8 mouse cellular contexts compared by ENCODE assay signal in the genomic region with DNA sequence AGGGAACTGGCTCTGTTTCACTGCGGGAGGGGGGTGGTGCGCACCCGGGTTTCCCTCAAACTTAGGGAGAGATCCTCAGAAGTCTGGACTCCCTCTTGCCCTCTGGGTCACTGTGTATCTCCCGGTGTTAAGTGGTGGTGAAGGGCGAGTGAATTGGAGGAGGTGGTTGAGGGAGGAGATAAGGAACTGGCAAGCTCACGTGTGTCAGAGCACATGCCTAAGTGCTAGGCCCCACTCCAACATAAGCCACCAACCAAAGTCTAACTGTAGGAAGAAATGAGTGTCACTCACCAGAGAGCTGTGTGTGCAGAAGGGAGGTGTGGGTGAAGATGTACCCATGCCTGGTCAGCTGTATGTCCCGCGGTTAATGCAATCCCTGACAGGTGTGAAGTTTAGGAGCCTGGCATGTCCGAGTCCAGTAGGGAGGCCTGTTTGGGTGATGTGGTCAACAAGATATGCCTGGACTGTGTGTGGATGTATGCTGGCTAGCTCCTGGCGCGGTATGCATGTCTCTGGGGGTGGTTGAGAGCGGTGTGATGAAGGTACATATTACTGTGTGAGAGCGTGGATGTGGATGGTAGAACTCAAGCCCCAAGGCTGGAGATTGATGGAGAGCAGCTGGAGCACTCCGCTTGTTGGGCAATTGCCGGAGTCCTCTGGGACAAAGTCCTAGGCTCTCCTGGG. TPM values are rescaled to one million over a fixed set of nuclear protein-coding genes. Genes with fewer than 3 reads are reported as not detected.
A peak's percentile ranks its signal among the peaks of the same experiment; 100 is the strongest.
DNase-seq lines count a peak whose midpoint lies in the region; ATAC-seq lines count a peak whose summit lies in the region.

No protein-coding gene starts in this region.

- peaks cover 29% of the 10 kb centered on the region for H3K4me1 ChIP-seq in embryonic facial prominence, embryonic 15.5 days
- H3K4me1 ChIP-seq in hindbrain, embryonic 13.5 days (replicated peaks), result peaks cover 34% of the 10 kb centered on the region
- H3K4me1 ChIP-seq in liver, embryonic 13.5 days (replicated peaks), result peaks cover 99% of the 10 kb centered on the region
- H3K4me1 ChIP-seq in neural tube, embryonic 12.5 days, result peaks cover 19% of the 10 kb centered on the region

- peak overlapping the region; percentile 63 for H3K9ac ChIP-seq in embryonic facial prominence, embryonic 15.5 days
- peak overlapping the region; percentile 80 for H3K9ac ChIP-seq in hindbrain, embryonic 13.5 days
- H3K9ac ChIP-seq in liver, embryonic 13.5 days, result peak overlapping the region; percentile 89
- H3K9ac ChIP-seq in neural tube, embryonic 12.5 days, result peak overlapping the region; percentile 67

- no peak for ATAC-seq in embryonic facial prominence, embryonic 15.5 days (ENCODE audit: insufficient number of reproducible peaks, low FRiP score, low TSS enrichment, low read depth)
- peak; percentile 30 for ATAC-seq in hindbrain, embryonic 13.5 days (ENCODE audit: low FRiP score)
- peak; percentile 56 for ATAC-seq in liver, embryonic 13.5 days (ENCODE audit: low read depth)
- peak; percentile 22; the same call in 1 of the 2 replicates for ATAC-seq in neural tube, embryonic 12.5 days (ENCODE audit: low FRiP score, low read depth)

- H3K27ac ChIP-seq in embryonic facial prominence, embryonic 15.5 days (replicated peaks), result peak overlapping the region; percentile 90
- H3K27ac ChIP-seq in hindbrain, embryonic 13.5 days, result peak overlapping the region; percentile 73
- H3K27ac ChIP-seq in liver, embryonic 13.5 days, result peak overlapping the region; percentile 93
- no peak overlapping the region for H3K27ac ChIP-seq in neural tube, embryonic 12.5 days

- no peaks in the 10 kb centered on the region for H3K27me3 ChIP-seq in embryonic facial prominence, embryonic 15.5 days
- no peaks in the 10 kb centered on the region for H3K27me3 ChIP-seq in hindbrain, embryonic 13.5 days
- no peaks in the 10 kb centered on the region for H3K27me3 ChIP-seq in liver, embryonic 13.5 days
- H3K27me3 ChIP-seq in neural tube, embryonic 12.5 days (replicated peaks), result no peaks in the 10 kb centered on the region

- no peaks in the 10 kb centered on the region for H3K9me3 ChIP-seq in embryonic facial prominence, embryonic 15.5 days (replicated peaks)
- H3K9me3 ChIP-seq in hindbrain, embryonic 13.5 days, result no peaks in the 10 kb centered on the region
- H3K9me3 ChIP-seq in liver, embryonic 13.5 days (replicated peaks), result no peaks in the 10 kb centered on the region
- H3K9me3 ChIP-seq in neural tube, embryonic 12.5 days, result no peaks in the 10 kb centered on the region

- 43% methylated on average over 15 of the region's 15 CpGs for WGBS in embryonic facial prominence, embryonic 15.5 days
- 48% methylated on average over 15 of the region's 15 CpGs for WGBS in hindbrain, embryonic 13.5 days
- 18% methylated on average over 15 of the region's 15 CpGs for WGBS in liver, embryonic 13.5 days (ENCODE audit: insufficient replicate concordance)
- 51% methylated on average over 15 of the region's 15 CpGs for WGBS in neural tube, embryonic 12.5 days

- peaks cover 34% of the 10 kb centered on the region for H3K36me3 ChIP-seq in embryonic facial prominence, embryonic 15.5 days
- peaks cover 32% of the 10 kb centered on the region for H3K36me3 ChIP-seq in hindbrain, embryonic 13.5 days
- H3K36me3 ChIP-seq in liver, embryonic 13.5 days, result peaks cover 41% of the 10 kb centered on the region
- H3K36me3 ChIP-seq in neural tube, embryonic 12.5 days, result peaks cover 39% of the 10 kb centered on the region

- H3K4me3 ChIP-seq in embryonic facial prominence, embryonic 15.5 days (replicated peaks), result peak overlapping the region; percentile 66
- peak overlapping the region; percentile 53 for H3K4me3 ChIP-seq in hindbrain, embryonic 13.5 days
- H3K4me3 ChIP-seq in liver, embryonic 13.5 days (replicated peaks), result peak overlapping the region; percentile 78
- H3K4me3 ChIP-seq in neural tube, embryonic 12.5 days, result peak overlapping the region; percentile 59

- H3K4me2 ChIP-seq in embryonic facial prominence, embryonic 15.5 days (replicated peaks), result peak overlapping the region; percentile 82
- H3K4me2 ChIP-seq in hindbrain, embryonic 13.5 days, result peak overlapping the region; percentile 79
- peak overlapping the region; percentile 98 for H3K4me2 ChIP-seq in liver, embryonic 13.5 days
- H3K4me2 ChIP-seq in neural tube, embryonic 12.5 days (replicated peaks), result peak overlapping the region; percentile 85

- peak; percentile 13 for DNase-seq in spleen, adult 12 weeks (ENCODE audit: low spot score)
- no peak for DNase-seq in spleen, adult 18-20 months
- peak; percentile 50 for DNase-seq in liver, embryonic 13.5 days
- DNase-seq in c-Kit-positive CD71-positive TER-119-positive erythroid progenitor cells, embryonic 14.5 days (ENCODE audit: low spot score), result no peak
- no peak for DNase-seq in frontal cortex, postnatal 25 days (ENCODE audit: low spot score in 2 of 2)

RNA-seq across cellular contexts. Expression of a gene that starts 0.8 kb away (rescaled TPM):
- 160 and 179 TPM in 2 replicates for polyA plus RNA-seq in embryonic facial prominence, embryonic 15.5 days (2015; fragmentation: Nextera tagmentation; extraction: Ambion mirVana)
- 32.9 and 33.3 TPM in 2 replicates for polyA plus RNA-seq in hindbrain, embryonic 13.5 days (2015; fragmentation: Nextera tagmentation; extraction: Ambion mirVana)
- polyA plus RNA-seq in liver, embryonic 13.5 days (2015; fragmentation: Nextera tagmentation; extraction: Ambion mirVana), result 106 and 107 TPM in 2 replicates
- polyA plus RNA-seq in neural tube, embryonic 12.5 days (2016; fragmentation: Nextera tagmentation; extraction: Ambion mirVana), result 38.2 and 40.6 TPM in 2 replicates

RNA-seq across cellular contexts. Expression of a gene that starts 8.5 kb away (rescaled TPM):
- 178 and 183 TPM in 2 replicates for polyA plus RNA-seq in embryonic facial prominence, embryonic 15.5 days (2015; fragmentation: Nextera tagmentation; extraction: Ambion mirVana)
- 56.1 and 66.8 TPM in 2 replicates for polyA plus RNA-seq in hindbrain, embryonic 13.5 days (2015; fragmentation: Nextera tagmentation; extraction: Ambion mirVana)
- polyA plus RNA-seq in liver, embryonic 13.5 days (2015; fragmentation: Nextera tagmentation; extraction: Ambion mirVana), result 210 and 211 TPM in 2 replicates
- polyA plus RNA-seq in neural tube, embryonic 12.5 days (2016; fragmentation: Nextera tagmentation; extraction: Ambion mirVana), result 165 and 181 TPM in 2 replicates

RNA-seq across cellular contexts. Expression of a gene that starts 19.5 kb away (rescaled TPM):
- 102 and 106 TPM in 2 replicates for polyA plus RNA-seq in embryonic facial prominence, embryonic 15.5 days (2015; fragmentation: Nextera tagmentation; extraction: Ambion mirVana)
- polyA plus RNA-seq in hindbrain, embryonic 13.5 days (2015; fragmentation: Nextera tagmentation; extraction: Ambion mirVana), result 118 and 124 TPM in 2 replicates
- polyA plus RNA-seq in liver, embryonic 13.5 days (2015; fragmentation: Nextera tagmentation; extraction: Ambion mirVana), result 97.4 and 107 TPM in 2 replicates
- polyA plus RNA-seq in neural tube, embryonic 12.5 days (2016; fragmentation: Nextera tagmentation; extraction: Ambion mirVana), result 127 and 137 TPM in 2 replicates

RNA-seq across cellular contexts. Expression of a gene that starts 19.6 kb away (rescaled TPM):
- 7.5 and 7.6 TPM in 2 replicates for polyA plus RNA-seq in embryonic facial prominence, embryonic 15.5 days (2015; fragmentation: Nextera tagmentation; extraction: Ambion mirVana)
- polyA plus RNA-seq in hindbrain, embryonic 13.5 days (2015; fragmentation: Nextera tagmentation; extraction: Ambion mirVana), result 10.6 and 10.9 TPM in 2 replicates
- polyA plus RNA-seq in liver, embryonic 13.5 days (2015; fragmentation: Nextera tagmentation; extraction: Ambion mirVana), result 2.0 TPM in 2 replicates
- polyA plus RNA-seq in neural tube, embryonic 12.5 days (2016; fragmentation: Nextera tagmentation; extraction: Ambion mirVana), result 10.8 and 11.8 TPM in 2 replicates

RNA-seq across cellular contexts. Expression of a gene that starts 28.6 kb away (rescaled TPM):
- polyA plus RNA-seq in embryonic facial prominence, embryonic 15.5 days (2015; fragmentation: Nextera tagmentation; extraction: Ambion mirVana), result 0.25 and 0.26 TPM in 2 replicates
- polyA plus RNA-seq in hindbrain, embryonic 13.5 days (2015; fragmentation: Nextera tagmentation; extraction: Ambion mirVana), result 0.26 and 0.32 TPM in 2 replicates
- polyA plus RNA-seq in liver, embryonic 13.5 days (2015; fragmentation: Nextera tagmentation; extraction: Ambion mirVana), result 10.8 and 10.9 TPM in 2 replicates
- 0.46 and 0.68 TPM in 2 replicates for polyA plus RNA-seq in neural tube, embryonic 12.5 days (2016; fragmentation: Nextera tagmentation; extraction: Ambion mirVana)

Comparison
In these comparisons a context has a peak if more than half of its experiments do, and no peak if none do; other contexts are left out.
1. DNase-seq: peak in spleen, adult 12 weeks (single experiment) and liver, embryonic 13.5 days (single experiment); none in spleen, adult 18-20 months (0 of 2), c-Kit-positive CD71-positive TER-119-positive erythroid progenitor cells, embryonic 14.5 days (single experiment) and frontal cortex, postnatal 25 days (0 of 2).
2. Peak in every context shown above with its lines, with median percentiles within 50 percentile points of each other: H3K4me2 ChIP-seq, H3K4me3 ChIP-seq and H3K9ac ChIP-seq.